Mouse (Mus musculus): ENCODE measurements around the gene Spata2. TPM values are rescaled to one million over a fixed set of nuclear protein-coding genes. Genes with fewer than 3 reads are reported as not detected.

The Spata2 gene
- polyA plus RNA-seq, 1 experiment from 2014 or later, result 11.7 TPM

GRCm38 (mm10) chr2:167450647-167451046, 42.0 kb downstream of the Spata2 start:
- 91% methylated on average over 8 of the region's 8 CpGs for WGBS
- Histone ChIP-seq H3K9me3 (ENCODE audit: control insufficient read depth, low read length) (no peaks in the 10 kb centered on the region), H3K4me1 (ENCODE audit: control insufficient read depth in 2 of 2, insufficient read depth in 2 of 2, low read length in 2 of 2) (peaks cover 3 to 4% of the 10 kb centered on the region in 2 experiments; a peak in 3 of 4 replicates), H3K36me3 (ENCODE audit: control insufficient read depth, insufficient read depth, low read length) (peaks cover 88% of the 10 kb centered on the region), H3K27ac (replicated peaks in 1 of 2; ENCODE audit: control insufficient read depth in 1 of 2, insufficient read depth in 1 of 2, low read depth in 2 of 2, low read length in 2 of 2) (no peak overlapping the region), H3K9ac (ENCODE audit: low read length) (no peak overlapping the region), H3K4me3 (ENCODE audit: control insufficient read depth in 1 of 2, insufficient read depth in 1 of 2, low read depth in 1 of 2, low read length in 2 of 2) (no peak overlapping the region), H3K4me2 (ENCODE audit: low read length) (no peak overlapping the region), H3K27me3 (ENCODE audit: control insufficient read depth, insufficient read depth, low read length) (no peaks in the 10 kb centered on the region)
- no peak for ATAC-seq (ENCODE audit: insufficient number of reproducible peaks, insufficient read depth, low FRiP score, low read depth)

- no peaks in the 10 kb centered on the region for H3K9me3 ChIP-seq (ENCODE audit: control insufficient read depth, low read length)
- H3K4me3 ChIP-seq (ENCODE audit: control insufficient read depth in 1 of 2, insufficient read depth in 1 of 2, low read depth in 1 of 2, low read length in 2 of 2), result no peak overlapping the region
- no peak for ATAC-seq (ENCODE audit: insufficient number of reproducible peaks, insufficient read depth, low FRiP score, low read depth)
- H3K4me2 ChIP-seq (ENCODE audit: low read length), result no peak overlapping the region
- no peaks in the 10 kb centered on the region for H3K27me3 ChIP-seq (ENCODE audit: control insufficient read depth, insufficient read depth, low read length)
- 89% methylated on average over 21 of the region's 21 CpGs for WGBS
- peaks cover 88% of the 10 kb centered on the region for H3K36me3 ChIP-seq (ENCODE audit: control insufficient read depth, insufficient read depth, low read length)
- H3K4me1 ChIP-seq (ENCODE audit: control insufficient read depth in 2 of 2, insufficient read depth in 2 of 2, low read length in 2 of 2), result peaks cover 3 to 7% of the 10 kb centered on the region in 2 experiments; a peak in 3 of 4 replicates
- no peak overlapping the region for H3K27ac ChIP-seq (replicated peaks in 1 of 2; ENCODE audit: control insufficient read depth in 1 of 2, insufficient read depth in 1 of 2, low read depth in 2 of 2, low read length in 2 of 2)
- H3K9ac ChIP-seq (ENCODE audit: low read length), result no peak overlapping the region
Observed at GRCm38 (mm10) chr2:167449331-167450275, 43.1 kb downstream of the Spata2 start.

- Histone ChIP-seq H3K9me3 (ENCODE audit: control insufficient read depth, low read length) (no peaks in the 10 kb centered on the region), H3K4me2 (ENCODE audit: low read length) (no peak overlapping the region), H3K27me3 (ENCODE audit: control insufficient read depth, insufficient read depth, low read length) (no peaks in the 10 kb centered on the region), H3K9ac (ENCODE audit: low read length) (no peak overlapping the region), H3K4me3 (ENCODE audit: control insufficient read depth in 1 of 2, insufficient read depth in 1 of 2, low read depth in 1 of 2, low read length in 2 of 2) (no peak overlapping the region), H3K36me3 (ENCODE audit: control insufficient read depth, insufficient read depth, low read length) (peaks cover 88% of the 10 kb centered on the region), H3K4me1 (ENCODE audit: control insufficient read depth in 2 of 2, insufficient read depth in 2 of 2, low read length in 2 of 2) (peaks cover 3 to 7% of the 10 kb centered on the region in 2 experiments; a peak in 3 of 4 replicates), H3K27ac (replicated peaks in 1 of 2; ENCODE audit: control insufficient read depth in 1 of 2, insufficient read depth in 1 of 2, low read depth in 2 of 2, low read length in 2 of 2) (no peak overlapping the region)
- WGBS, result 76% methylated on average over 8 of the region's 8 CpGs
- ATAC-seq (ENCODE audit: insufficient number of reproducible peaks, insufficient read depth, low FRiP score, low read depth), result no peak
Observed at GRCm38 (mm10) chr2:167447629-167448028, 45.1 kb downstream of the Spata2 start.

- Histone ChIP-seq H3K9me3 (ENCODE audit: control insufficient read depth, low read length) (no peaks in the 10 kb centered on the region), H3K4me3 (ENCODE audit: control insufficient read depth in 1 of 2, insufficient read depth in 1 of 2, low read depth in 1 of 2, low read length in 2 of 2) (no peak overlapping the region), H3K36me3 (ENCODE audit: control insufficient read depth, insufficient read depth, low read length) (peaks cover 90% of the 10 kb centered on the region), H3K27ac (replicated peaks in 1 of 2; ENCODE audit: control insufficient read depth in 1 of 2, insufficient read depth in 1 of 2, low read depth in 2 of 2, low read length in 2 of 2) (no peak overlapping the region), H3K9ac (ENCODE audit: low read length) (no peak overlapping the region), H3K4me2 (ENCODE audit: low read length) (no peak overlapping the region), H3K4me1 (ENCODE audit: control insufficient read depth in 2 of 2, insufficient read depth in 2 of 2, low read length in 2 of 2) (peaks cover 3 to 7% of the 10 kb centered on the region in 2 experiments; a peak in 3 of 4 replicates), H3K27me3 (ENCODE audit: control insufficient read depth, insufficient read depth, low read length) (no peaks in the 10 kb centered on the region)
- WGBS, result 91% methylated on average over 7 of the region's 7 CpGs
- ATAC-seq (ENCODE audit: insufficient number of reproducible peaks, insufficient read depth, low FRiP score, low read depth), result no peak
Observed at GRCm38 (mm10) chr2:167447207-167447606, 45.5 kb downstream of the Spata2 start.

GRCm38 (mm10) chr2:167445911-167446780, 46.5 kb downstream of the Spata2 start:
- H3K27ac ChIP-seq (replicated peaks in 1 of 2; ENCODE audit: control insufficient read depth in 1 of 2, insufficient read depth in 1 of 2, low read depth in 2 of 2, low read length in 2 of 2), result peak overlapping the region in 1 of 2 experiments; percentile 9; a peak in 1 of 4 replicates
- H3K36me3 ChIP-seq (ENCODE audit: control insufficient read depth, insufficient read depth, low read length), result peaks cover 93% of the 10 kb centered on the region
- no peak for ATAC-seq (ENCODE audit: insufficient number of reproducible peaks, insufficient read depth, low FRiP score, low read depth)
- no peaks in the 10 kb centered on the region for H3K9me3 ChIP-seq (ENCODE audit: control insufficient read depth, low read length)
- no peak overlapping the region for H3K9ac ChIP-seq (ENCODE audit: low read length)
- WGBS, result 70% methylated on average over 20 of the region's 20 CpGs
- peaks cover 3 to 7% of the 10 kb centered on the region in 2 experiments; a peak in 3 of 4 replicates for H3K4me1 ChIP-seq (ENCODE audit: control insufficient read depth in 2 of 2, insufficient read depth in 2 of 2, low read length in 2 of 2)
- no peak overlapping the region for H3K4me2 ChIP-seq (ENCODE audit: low read length)
- H3K27me3 ChIP-seq (ENCODE audit: control insufficient read depth, insufficient read depth, low read length), result no peaks in the 10 kb centered on the region
- no peak overlapping the region for H3K4me3 ChIP-seq (ENCODE audit: control insufficient read depth in 1 of 2, insufficient read depth in 1 of 2, low read depth in 1 of 2, low read length in 2 of 2)

GRCm38 (mm10) chr2:167443411-167444193, 49.1 kb downstream of the Spata2 start:
- WGBS, result 98% methylated on average over 4 of the region's 4 CpGs
- H3K27ac ChIP-seq (replicated peaks in 1 of 2; ENCODE audit: control insufficient read depth in 1 of 2, insufficient read depth in 1 of 2, low read depth in 2 of 2, low read length in 2 of 2), result no peak overlapping the region
- ATAC-seq (ENCODE audit: insufficient number of reproducible peaks, insufficient read depth, low FRiP score, low read depth), result no peak
- H3K9me3 ChIP-seq (ENCODE audit: control insufficient read depth, low read length), result no peaks in the 10 kb centered on the region
- no peaks in the 10 kb centered on the region for H3K27me3 ChIP-seq (ENCODE audit: control insufficient read depth, insufficient read depth, low read length)
- H3K4me1 ChIP-seq (ENCODE audit: control insufficient read depth in 2 of 2, insufficient read depth in 2 of 2, low read length in 2 of 2), result peaks cover 3 to 7% of the 10 kb centered on the region in 2 experiments; a peak in 3 of 4 replicates
- H3K9ac ChIP-seq (ENCODE audit: low read length), result no peak overlapping the region
- H3K4me3 ChIP-seq (ENCODE audit: control insufficient read depth in 1 of 2, insufficient read depth in 1 of 2, low read depth in 1 of 2, low read length in 2 of 2), result no peak overlapping the region
- no peak overlapping the region for H3K4me2 ChIP-seq (ENCODE audit: low read length)
- peaks cover 84% of the 10 kb centered on the region for H3K36me3 ChIP-seq (ENCODE audit: control insufficient read depth, insufficient read depth, low read length)

GRCm38 (mm10) chr2:167439422-167439821, 53.3 kb downstream of the Spata2 start:
- WGBS, result 90% methylated on average over 3 of the region's 3 CpGs
- Histone ChIP-seq H3K36me3 (ENCODE audit: control insufficient read depth, insufficient read depth, low read length) (peaks cover 84% of the 10 kb centered on the region), H3K4me2 (ENCODE audit: low read length) (no peak overlapping the region)

More at GRCm38 (mm10) chr2:167439422-167439821, 53.3 kb downstream of the Spata2 start:
- H3K27me3 ChIP-seq (ENCODE audit: control insufficient read depth, insufficient read depth, low read length), result no peaks in the 10 kb centered on the region
- H3K9me3 ChIP-seq (ENCODE audit: control insufficient read depth, low read length), result no peaks in the 10 kb centered on the region
- no peak overlapping the region for H3K4me3 ChIP-seq (ENCODE audit: control insufficient read depth in 1 of 2, insufficient read depth in 1 of 2, low read depth in 1 of 2, low read length in 2 of 2)
- H3K4me1 ChIP-seq (ENCODE audit: control insufficient read depth in 2 of 2, insufficient read depth in 2 of 2, low read length in 2 of 2), result no peaks in the 10 kb centered on the region
- H3K27ac ChIP-seq (replicated peaks in 1 of 2; ENCODE audit: control insufficient read depth in 1 of 2, insufficient read depth in 1 of 2, low read depth in 2 of 2, low read length in 2 of 2), result no peak overlapping the region
- no peak overlapping the region for H3K9ac ChIP-seq (ENCODE audit: low read length)
- ATAC-seq (ENCODE audit: insufficient number of reproducible peaks, insufficient read depth, low FRiP score, low read depth), result no peak
